Mouse (Mus musculus): ENCODE measurements at regions not wholly inside any gene's neighbourhood (a gene's known extent, or its start where the extent isn't known, plus 50 kb on each side); places are given as distances from the start of the nearest gene placed in this dataset.

GRCm38 (mm10) chr7:124788781-124789180 lies 655.7 kb upstream of the Kdm8 start:
- DNase-seq (ENCODE audit: low spot score in 2 of 2) = peak; percentile 73 to 74
- intact Hi-C loops (cut with DNase I) = loop anchor here (5.0 to 10.0 kb wide), 3 partner anchors 106 to 606 kb away; no protein-coding TSS in a partner anchor

GRCm38 (mm10) chr7:124803101-124803500 lies 641.4 kb upstream of the Kdm8 start:
- intact Hi-C loops (cut with DNase I) = no loop called here

GRCm38 (mm10) chr7:124834692-124835091 lies 609.8 kb upstream of the Kdm8 start:
- intact Hi-C loops (cut with DNase I) = loop anchor here (5.0 kb wide), 1 partner anchor 42 kb away; no protein-coding TSS in a partner anchor
- no peak for DNase-seq (ENCODE audit: low spot score in 2 of 2)

More at GRCm38 (mm10) chr7:124803101-124803500, 641.4 kb upstream of the Kdm8 start:
- DNase-seq (ENCODE audit: low spot score in 2 of 2) = no peak

GRCm38 (mm10) chr7:124836531-124836930 lies 607.9 kb upstream of the Kdm8 start:
- intact Hi-C loops (cut with DNase I) = loop anchor here (5.0 kb wide), 1 partner anchor 44 kb away; no protein-coding TSS in a partner anchor

GRCm38 (mm10) chr7:124855056-124855455 lies 589.4 kb upstream of the Kdm8 start:
- DNase-seq (ENCODE audit: low spot score in 2 of 2) = peak; percentile 34 to 61
- intact Hi-C loops (cut with DNase I) = no loop called here

More at GRCm38 (mm10) chr7:124836531-124836930, 607.9 kb upstream of the Kdm8 start:
- DNase-seq (ENCODE audit: low spot score in 2 of 2) = peak in 1 of 2 experiments; percentile 34

GRCm38 (mm10) chr7:124857106-124857505 lies 587.4 kb upstream of the Kdm8 start:
- DNase-seq (ENCODE audit: low spot score in 2 of 2) = no peak
- intact Hi-C loops (cut with DNase I) = no loop called here

GRCm38 (mm10) chr7:124861397-124861796 lies 583.1 kb upstream of the Kdm8 start:
- no peak for DNase-seq (ENCODE audit: low spot score in 2 of 2)
- intact Hi-C loops (cut with DNase I) = no loop called here

GRCm38 (mm10) chr7:124868133-124868603 lies 576.3 kb upstream of the Kdm8 start:
- intact Hi-C loops (cut with DNase I) = no loop called here

GRCm38 (mm10) chr7:124868621-124869020 lies 575.9 kb upstream of the Kdm8 start:
- intact Hi-C loops (cut with DNase I) = no loop called here
- no peak for DNase-seq (ENCODE audit: low spot score in 2 of 2)

More at GRCm38 (mm10) chr7:124868133-124868603, 576.3 kb upstream of the Kdm8 start:
- no peak for DNase-seq (ENCODE audit: low spot score in 2 of 2)

GRCm38 (mm10) chr7:124880771-124881170 lies 563.7 kb upstream of the Kdm8 start:
- intact Hi-C loops (cut with DNase I) = no loop called here
- DNase-seq (ENCODE audit: low spot score in 2 of 2) = no peak

GRCm38 (mm10) chr7:124907233-124907632 lies 537.2 kb upstream of the Kdm8 start:
- peak; percentile 55 to 87 for DNase-seq (ENCODE audit: low spot score in 2 of 2)
- intact Hi-C loops (cut with DNase I) = no loop called here

- DNase-seq (ENCODE audit: low spot score in 2 of 2) = no peak
- intact Hi-C loops (cut with DNase I) = no loop called here
Observed at GRCm38 (mm10) chr7:124907662-124908296, 536.7 kb upstream of the Kdm8 start.

- DNase-seq (ENCODE audit: low spot score in 2 of 2) = no peak
- intact Hi-C loops (cut with DNase I) = no loop called here
Observed at GRCm38 (mm10) chr7:124914061-124914460, 530.4 kb upstream of the Kdm8 start.

- DNase-seq (ENCODE audit: low spot score in 2 of 2) = no peak
- intact Hi-C loops (cut with DNase I) = no loop called here
Observed at GRCm38 (mm10) chr7:124914479-124914878, 530.0 kb upstream of the Kdm8 start.

GRCm38 (mm10) chr7:124914972-124915371 lies 529.5 kb upstream of the Kdm8 start:
- no peak for DNase-seq (ENCODE audit: low spot score in 2 of 2)
- intact Hi-C loops (cut with DNase I) = no loop called here

- no peak for DNase-seq (ENCODE audit: low spot score in 2 of 2)
- intact Hi-C loops (cut with DNase I) = no loop called here
Observed at GRCm38 (mm10) chr7:124915637-124916036, 528.8 kb upstream of the Kdm8 start.

GRCm38 (mm10) chr7:124917606-124918120 lies 526.8 kb upstream of the Kdm8 start:
- DNase-seq (ENCODE audit: low spot score in 2 of 2) = no peak
- intact Hi-C loops (cut with DNase I) = no loop called here

GRCm38 (mm10) chr7:124922806-124923205 lies 521.7 kb upstream of the Kdm8 start:
- DNase-seq (ENCODE audit: low spot score in 2 of 2) = no peak
- intact Hi-C loops (cut with DNase I) = no loop called here

GRCm38 (mm10) chr7:124933573-124933972 lies 510.9 kb upstream of the Kdm8 start:
- DNase-seq (ENCODE audit: low spot score in 2 of 2) = no peak
- intact Hi-C loops (cut with DNase I) = no loop called here

GRCm38 (mm10) chr7:124939357-124939756 lies 505.1 kb upstream of the Kdm8 start:
- intact Hi-C loops (cut with DNase I) = no loop called here
- no peak for DNase-seq (ENCODE audit: low spot score in 2 of 2)

- intact Hi-C loops (cut with DNase I) = no loop called here
- no peak for DNase-seq (ENCODE audit: low spot score in 2 of 2)
Observed at GRCm38 (mm10) chr7:124941527-124941926, 502.9 kb upstream of the Kdm8 start.
